Mouse (Mus musculus): ENCODE data around the gene Il34.

The Il34 gene

DNA sequence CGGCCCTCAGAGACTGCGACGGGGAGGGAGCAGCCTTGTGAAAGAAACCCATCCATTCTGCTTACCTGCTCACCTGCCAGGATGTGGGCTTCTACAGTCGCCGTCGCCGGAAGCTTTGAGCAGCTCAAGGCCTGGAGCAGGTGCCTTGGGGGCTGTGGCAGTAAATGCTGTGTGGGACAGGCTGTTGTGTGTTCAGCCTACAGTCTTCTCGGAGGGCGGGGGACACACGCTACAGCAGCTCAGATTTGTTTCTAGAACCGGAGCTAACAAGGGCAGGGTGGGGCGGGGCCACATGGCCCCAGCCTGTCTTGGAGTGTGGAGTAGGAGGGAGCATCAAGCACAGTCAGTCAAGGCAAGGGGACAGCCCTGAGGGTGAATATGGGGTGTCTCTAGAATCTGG lies at the start of gene Il34:
TSS of gene Il34 (minus strand) at position 256 of the 400 bp plus-strand sequence.
- no peak for DNase-seq (ENCODE audit: low spot score)

DNA sequence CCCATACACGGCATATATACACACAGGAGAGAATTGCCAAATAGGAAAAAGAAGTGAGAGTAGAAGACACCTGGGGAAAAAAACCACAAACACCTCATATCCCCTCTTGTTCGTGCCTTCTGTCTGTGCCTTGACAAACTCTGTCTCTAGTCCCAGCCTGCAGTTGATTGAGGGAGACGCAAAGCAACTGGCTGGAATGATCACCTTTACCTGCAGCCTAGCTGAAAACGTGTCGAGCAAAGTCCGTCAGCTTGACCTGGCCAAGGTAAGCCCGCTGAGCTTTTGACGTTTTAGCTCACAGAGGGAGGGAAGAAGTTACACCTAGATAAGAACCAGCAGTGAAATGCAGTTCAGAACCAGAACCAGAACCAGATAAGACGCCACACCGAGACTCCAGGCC lies 45.5 kb upstream of the Il34 start:
- no peak for DNase-seq (ENCODE audit: low spot score)

DNA sequence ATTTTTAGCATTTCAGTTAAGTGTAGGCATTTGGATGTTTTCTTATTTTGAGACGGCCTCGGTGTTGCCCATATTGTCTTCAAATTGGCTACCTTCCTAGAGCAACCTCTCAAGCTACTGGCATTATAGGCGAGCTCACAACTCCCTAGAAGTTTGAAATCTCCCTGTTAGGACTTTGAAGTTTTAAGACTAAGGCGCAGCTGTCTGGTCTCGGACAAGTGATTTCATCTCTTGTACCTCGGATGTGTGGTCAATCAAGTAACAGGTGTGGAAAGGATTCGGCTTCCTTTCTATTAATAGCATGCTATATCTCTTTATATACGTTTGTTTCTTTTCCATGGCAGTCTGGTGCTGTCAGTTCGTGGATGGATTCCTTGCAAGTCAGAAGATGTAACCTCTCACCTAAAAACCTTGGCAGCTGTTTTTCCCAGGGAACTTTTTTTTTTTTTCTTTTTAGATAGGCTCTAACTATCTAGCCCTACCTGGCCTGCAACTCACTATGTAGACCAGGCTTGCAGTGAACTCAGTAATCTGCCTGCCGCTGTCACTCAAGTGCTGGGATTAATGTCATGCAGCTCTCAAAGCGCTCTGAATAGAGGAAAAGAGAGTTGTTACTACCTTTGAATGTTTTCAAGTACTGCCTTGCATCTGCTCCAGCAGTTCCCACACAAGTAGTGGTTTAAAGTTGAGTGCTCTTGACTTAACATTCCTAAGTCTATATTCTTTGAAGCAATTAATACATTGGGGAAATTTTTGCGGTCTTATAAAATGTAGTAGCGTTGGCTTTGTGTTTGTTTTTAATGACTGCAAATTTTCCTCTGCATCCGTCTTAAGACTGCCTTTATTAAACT lies 42.1 kb upstream of the Il34 start:
- no peak for DNase-seq (ENCODE audit: low spot score)

DNA sequence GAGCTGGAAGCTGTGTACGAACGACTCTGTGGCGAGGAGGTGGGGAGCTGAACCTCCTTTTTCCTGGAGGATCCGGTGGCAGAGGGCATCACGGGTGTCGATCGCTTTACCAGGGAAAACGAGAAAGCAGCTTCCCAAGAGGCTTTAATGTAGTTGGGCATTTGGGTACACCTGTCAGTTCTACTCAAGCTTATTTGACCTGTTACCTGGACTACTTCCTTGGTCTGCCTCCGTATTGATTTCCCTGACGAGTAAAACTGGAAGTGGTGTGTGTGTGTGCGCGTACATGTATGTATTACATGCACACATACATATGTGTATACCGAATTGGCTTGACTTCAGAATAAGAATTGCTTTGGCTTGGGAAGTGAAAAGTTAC lies 41.4 kb upstream of the Il34 start:
- DNase-seq (ENCODE audit: low spot score) = no peak

DNA sequence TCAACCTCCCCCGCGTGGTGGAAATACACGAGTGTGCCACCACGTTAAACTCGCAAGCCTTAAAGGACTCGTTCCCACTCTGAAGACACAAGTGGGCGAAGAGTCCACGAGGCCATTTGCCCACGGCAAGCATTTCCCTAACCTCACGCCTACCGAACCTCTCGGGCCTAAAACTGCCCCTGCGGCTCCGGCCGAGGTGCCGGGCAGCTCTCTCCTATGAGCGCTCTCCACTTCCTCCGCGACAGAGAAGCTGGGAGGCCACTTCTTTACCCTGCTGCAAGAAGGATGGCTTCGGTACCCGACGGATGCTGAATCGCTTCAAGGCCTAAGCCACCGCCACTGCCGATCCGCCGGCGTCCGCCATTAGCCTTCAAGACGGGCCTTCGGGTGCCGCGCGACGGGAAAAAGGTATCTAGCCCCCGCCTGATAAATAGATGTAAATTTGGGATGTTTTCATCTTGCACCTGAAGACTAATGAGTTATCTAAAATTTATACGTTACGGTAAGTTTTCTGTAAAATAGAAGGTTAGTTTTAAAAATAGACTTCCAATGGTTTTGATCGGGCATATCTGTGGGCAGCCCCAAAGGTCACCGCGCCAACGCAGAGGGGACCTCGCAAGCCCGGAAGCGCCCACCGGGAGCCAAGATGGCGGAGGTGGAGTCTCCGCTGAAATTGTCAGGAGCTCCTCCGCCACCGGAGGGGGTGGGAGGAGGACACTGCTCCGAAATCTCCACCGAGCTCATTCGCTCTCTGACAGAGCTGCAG lies 40.9 kb upstream of the Il34 start, which contains the start of the genes Cog4 and Sf3b3:
TSS of gene Cog4 (plus strand) at position 196 of the 766 bp plus-strand sequence.
TSS of gene Sf3b3 (minus strand) at position 383 of the 766 bp plus-strand sequence.
- peak; percentile 34 for DNase-seq (ENCODE audit: low spot score)

DNA sequence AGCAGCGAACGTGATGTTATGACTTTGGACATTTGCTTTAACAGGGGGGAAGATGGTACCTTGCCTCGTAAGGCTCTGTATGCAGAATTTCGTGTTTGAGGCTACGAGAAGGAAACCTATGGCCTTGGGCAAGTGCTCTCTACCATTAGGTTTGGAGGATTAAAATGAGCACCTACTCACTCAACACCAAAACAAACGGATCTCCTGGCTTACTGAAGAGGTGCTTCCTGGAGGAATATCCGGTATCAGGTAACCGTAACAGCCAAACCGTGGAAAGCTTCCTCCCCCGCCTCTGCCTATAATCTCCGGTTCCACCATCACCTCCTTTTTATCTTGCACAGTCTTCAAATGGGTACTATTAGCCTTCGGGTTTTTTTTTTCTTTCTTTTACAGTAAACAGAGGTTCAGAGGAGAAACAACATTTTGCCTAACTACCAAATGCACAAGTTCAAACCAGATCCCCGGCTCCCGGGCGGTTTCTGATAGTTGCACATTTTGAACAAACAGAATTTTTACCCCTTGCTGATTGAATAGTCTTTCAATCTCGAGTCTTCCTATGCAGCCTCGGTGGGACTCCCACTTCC lies 40.2 kb upstream of the Il34 start:
- DNase-seq (ENCODE audit: low spot score) = no peak

DNA sequence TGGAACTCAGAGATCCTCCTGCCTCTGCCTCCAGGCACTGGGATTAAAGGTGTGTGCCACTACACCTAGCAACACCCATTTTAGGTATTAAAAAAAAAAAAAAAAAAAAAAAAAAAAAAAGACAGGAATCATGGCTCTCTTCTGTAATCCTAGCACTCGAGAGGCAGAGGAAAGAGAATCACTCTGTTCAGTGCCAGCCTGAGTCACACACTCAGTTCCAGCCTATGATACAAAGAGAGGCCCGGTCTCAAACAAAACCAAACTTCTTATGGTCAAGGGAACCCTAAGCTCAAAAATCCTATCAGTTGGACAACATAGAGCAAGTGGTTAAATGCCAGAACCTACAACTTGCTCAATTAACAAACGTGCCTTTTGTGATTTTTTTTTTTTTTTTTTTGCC lies 39.2 kb upstream of the Il34 start:
- DNase-seq (ENCODE audit: low spot score) = no peak

DNA sequence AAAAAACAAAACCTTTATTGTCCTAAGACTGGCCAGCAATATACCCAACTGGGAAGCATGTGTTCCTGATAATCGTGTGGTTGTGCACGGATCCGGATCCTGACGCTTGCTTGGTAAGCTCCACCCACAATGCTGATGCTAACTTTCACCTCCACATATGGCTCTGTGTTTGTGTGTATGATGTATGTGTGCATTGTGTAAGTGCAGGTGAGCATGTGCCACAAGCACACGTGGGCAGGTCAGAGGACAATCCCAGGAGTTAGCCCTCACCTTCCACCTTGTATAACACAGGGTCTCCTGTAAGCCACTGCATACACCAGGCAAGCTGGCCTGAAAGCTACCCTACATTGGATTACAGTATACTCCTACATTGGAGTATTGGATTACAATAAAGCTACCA lies 37.5 kb upstream of the Il34 start:
- DNase-seq (ENCODE audit: low spot score) = no peak

DNA sequence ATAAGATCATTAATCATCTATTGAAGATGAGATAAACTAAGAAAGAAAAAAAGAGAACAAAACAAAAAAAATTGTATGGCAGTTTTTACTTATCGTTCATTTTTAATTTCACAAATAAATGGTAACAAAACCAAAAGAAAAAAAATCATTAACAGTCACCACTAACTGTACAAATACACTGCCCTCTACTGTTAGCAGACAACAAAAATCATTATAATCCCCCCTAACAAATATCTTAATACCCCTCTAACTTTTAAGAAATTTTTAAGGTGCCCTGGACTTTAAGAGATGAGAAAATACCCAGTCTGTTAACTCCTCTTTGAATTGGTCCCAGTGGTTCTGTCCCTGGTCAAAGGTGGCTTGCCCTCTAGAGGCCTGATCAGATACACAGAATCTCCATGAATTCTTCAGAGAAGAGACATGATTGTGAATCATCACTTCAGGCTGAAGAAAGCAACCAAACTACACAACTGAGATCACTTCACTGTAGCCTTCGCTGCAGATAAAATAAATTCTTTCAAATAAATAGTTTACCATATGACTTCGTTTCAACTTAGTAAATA lies 36.4 kb upstream of the Il34 start:
- DNase-seq (ENCODE audit: low spot score) = no peak

DNA sequence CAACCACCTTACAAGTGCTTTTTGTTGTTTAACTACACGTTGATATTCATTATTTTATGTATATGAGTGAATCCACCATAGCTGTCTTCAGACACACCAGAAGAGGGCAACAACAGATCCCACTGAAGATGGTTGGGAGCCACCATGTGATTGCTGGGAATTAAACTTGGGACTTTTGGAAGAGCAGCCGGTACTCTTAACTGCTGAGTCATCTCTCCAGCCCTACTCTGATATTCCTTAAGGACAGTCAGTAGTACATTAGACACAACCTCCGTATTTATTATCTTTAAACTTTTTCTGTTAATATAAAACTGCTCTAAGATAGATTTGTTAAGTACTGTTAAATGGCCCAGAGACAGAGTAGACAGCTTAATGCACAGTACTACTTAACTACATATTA lies 26.2 kb upstream of the Il34 start:
- DNase-seq (ENCODE audit: low spot score) = no peak

DNA sequence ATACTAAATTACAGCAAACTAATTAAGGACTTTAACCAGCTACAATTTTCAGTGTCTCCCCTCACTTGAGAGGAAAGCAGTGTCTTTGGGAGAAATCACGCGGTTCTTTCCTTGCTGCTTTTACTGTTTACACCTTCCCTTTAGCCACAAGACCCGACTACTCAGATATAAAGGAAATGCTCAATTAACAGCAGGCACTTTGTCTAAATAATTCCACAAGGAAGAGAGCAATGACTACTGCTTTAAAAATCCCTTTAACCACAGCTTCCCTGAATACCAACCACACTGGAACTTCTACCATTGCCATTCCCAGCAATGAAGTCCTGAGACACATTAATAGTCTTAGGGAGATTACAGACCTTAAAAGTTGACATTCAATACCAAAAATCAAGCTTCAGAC lies 22.8 kb upstream of the Il34 start:
- no peak for DNase-seq (ENCODE audit: low spot score)

DNA sequence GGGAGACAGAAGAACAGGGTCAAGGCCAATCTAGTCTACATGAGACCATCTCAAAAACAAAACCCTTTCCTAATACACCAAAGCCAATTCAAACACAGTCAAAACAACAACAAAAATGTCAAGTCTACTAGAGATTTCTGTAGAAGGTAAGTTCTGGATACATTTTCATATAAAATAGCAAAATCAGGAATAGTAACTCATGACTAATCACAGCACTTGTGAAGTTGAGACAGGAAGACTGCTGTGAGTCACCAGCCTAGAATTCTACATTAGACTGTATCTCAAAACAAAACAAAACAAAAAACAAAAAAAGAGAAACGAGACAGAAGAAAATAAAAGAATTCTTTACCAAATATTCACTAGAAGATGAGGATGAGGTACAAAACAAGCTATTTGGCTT lies 19.1 kb upstream of the Il34 start:
- DNase-seq (ENCODE audit: low spot score) = no peak

DNA sequence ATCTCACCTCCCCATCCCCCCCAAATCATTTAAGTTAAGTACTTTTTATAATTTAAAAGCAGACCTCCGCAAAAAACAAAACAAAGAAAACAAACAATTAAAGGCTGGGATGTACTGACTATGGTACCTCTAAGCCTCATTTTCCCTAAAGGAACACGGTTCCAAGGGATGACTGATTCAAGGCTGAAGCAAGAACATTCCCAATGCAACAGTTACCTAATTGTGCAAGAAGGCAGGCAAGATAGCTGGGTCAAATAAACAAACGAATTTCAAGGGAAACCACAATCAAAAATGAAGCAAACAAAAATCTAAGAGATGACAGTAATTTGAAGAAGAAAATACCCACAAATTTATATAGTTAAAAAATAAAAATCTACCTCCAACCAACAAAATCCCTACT lies 16.2 kb upstream of the Il34 start:
- no peak for DNase-seq (ENCODE audit: low spot score)

DNA sequence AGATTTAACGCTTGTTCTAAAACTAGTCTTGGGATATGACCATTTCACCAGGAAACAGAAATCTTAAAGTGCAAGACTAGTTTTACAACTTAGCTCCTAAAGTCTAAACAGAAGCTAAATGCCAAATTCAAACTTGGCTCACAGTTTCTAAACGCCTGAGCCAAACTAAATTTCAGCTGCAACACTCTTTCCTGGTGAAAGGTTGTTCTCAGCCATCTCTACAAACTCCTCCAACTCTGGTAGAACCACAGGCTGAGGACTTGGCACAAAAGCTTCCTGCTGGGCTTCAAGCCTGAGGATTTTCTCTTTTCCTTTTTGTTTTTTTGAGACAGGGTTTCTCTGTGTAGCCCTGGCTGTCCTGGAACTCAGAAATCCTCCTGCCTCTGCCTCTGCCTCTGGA lies 14.5 kb upstream of the Il34 start:
- DNase-seq (ENCODE audit: low spot score) = no peak

DNA sequence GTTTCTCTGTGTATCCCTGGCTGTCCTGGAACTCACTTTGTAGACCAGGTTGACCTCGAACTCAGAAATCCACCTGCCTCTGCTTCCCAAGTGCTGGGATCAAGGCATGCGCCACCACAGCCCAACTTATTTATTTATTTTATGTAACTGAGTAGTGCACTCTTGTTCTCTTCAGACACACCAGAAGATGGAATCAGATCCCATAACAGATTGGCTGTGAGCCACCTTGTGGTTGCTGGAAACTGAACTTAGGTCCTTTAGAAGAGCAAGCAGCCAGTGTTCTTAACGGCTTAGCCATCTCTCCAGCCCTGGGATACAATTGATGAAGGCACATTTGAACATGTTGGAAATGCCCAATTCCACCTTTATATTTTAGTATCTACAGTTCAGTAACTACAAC lies 12.9 kb upstream of the Il34 start:
- DNase-seq (ENCODE audit: low spot score) = no peak

DNA sequence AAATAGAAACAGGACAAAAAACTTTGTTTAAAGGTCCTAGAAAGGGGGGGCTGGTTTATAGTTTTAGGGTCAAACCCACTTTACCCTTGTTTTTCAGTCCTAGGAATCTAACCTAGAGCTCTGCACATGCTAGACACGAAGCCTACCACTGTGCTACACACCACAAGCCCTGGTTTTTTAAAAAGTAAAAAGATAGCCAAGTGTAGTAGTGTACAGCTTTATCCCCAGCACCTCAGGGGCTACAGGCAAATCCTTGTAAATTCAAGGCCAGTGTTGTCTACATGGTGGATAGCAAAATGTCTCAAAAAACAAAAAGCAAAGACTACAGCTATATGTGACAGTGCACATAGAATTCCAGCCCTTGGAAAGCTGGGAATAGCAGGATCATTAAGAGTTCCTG lies 11.3 kb upstream of the Il34 start:
- no peak for DNase-seq (ENCODE audit: low spot score)

DNA sequence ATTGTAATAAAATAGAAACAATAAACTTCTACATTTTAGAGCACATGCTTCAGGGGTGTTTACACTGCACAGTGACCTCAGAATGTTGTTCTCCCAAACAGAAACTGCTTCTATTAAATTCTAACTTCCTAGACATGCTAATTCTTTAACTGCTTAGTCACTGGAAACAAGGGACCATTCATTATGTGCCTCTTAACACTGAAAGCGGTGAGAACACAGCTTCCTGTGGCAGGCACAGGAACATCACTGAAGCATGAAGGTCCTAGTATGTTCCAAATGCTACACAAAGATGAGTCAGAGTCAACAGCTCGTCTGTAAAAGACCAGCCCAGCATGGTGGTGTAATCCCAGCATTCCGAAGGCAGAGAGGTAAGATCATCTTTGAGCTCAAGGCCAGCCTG lies 9.6 kb upstream of the Il34 start:
- DNase-seq (ENCODE audit: low spot score) = no peak

DNA sequence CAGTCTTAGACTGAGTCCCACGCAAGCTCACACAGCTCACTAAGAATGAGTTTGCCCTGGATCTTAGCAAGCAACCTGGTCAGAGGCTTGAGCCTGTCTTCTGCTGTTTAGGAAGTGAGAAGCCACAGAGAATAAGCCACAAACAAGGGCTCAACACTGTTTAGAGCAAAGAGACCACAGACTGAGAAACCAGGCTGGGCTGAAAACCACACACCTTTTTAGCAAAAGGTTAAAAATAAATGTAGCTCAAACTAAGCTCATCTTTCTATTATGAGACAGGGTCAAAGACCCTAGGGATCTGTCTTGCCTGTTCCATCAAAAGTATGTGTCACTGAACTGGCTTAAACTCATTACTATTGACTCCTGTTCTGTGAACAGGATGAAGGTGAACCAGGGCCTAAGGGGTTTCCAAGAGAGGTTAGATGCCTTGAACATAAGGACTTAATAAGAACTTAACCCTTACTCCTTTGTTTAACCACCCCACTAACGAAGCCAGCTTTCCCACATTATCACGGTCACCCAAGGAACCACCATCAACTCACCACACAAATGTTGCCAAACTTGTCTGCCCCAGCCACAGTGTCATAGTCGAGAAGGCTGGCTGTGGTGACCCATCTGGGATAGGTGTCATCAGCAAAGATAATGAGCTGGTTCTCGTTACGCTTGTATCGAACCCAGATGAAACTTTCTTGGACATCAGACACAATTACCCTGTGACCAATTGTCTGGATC lies 7.5 kb upstream of the Il34 start:
- DNase-seq (ENCODE audit: low spot score) = no peak

DNA sequence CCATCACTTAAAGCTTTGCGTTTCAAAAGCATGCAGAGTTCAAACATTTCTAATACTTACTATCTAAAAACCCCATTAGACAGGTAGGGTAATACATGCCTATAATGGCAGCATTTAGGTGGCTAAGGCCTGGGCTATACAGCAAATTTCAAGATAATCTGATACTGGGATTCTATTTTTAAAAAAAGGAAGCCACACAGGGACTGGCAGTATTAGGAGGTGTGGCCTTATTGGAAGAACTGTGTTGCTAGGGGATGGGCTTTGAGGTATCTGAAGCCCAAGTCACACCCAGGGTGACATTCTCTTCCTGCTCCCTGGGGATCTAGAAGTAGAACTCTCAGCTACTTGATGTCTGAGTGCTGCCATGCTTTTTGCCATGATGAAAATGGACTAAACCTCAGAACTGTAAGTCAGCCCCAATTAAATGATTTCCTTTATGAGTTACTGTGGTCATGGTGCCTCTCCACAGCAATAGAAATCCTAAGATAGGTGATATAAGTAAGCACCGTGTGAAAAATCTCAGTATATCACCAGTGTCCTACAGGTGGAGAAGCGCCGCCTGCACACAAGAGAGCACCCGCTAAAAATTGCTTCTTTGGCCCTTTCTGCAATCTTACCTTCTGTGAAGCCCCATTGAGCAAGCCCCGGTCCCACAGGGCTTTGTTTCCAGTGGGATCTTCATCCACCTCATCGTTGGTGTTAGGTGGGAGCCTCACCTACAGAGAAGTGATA lies 6.8 kb upstream of the Il34 start:
- DNase-seq (ENCODE audit: low spot score) = no peak

DNA sequence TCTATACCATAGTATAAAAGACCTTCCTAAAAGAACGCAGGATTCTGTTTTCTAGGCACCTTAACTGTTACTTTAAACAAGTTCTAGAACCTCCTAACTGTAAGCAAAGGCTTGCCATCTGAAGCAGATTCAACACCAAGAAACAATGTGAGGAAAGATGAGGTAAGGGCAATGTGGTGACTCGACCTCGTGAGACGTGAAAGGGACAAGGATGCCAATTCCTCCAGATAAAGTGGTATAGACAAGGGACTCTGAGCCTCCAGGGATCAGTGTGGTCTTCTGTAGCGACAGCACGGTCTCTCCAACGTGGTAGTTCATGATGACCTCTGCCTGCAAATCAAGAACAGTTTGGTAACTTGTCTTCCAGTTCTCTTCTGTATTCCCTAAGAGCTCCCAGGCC lies 6.1 kb upstream of the Il34 start:
- DNase-seq (ENCODE audit: low spot score) = no peak

DNA sequence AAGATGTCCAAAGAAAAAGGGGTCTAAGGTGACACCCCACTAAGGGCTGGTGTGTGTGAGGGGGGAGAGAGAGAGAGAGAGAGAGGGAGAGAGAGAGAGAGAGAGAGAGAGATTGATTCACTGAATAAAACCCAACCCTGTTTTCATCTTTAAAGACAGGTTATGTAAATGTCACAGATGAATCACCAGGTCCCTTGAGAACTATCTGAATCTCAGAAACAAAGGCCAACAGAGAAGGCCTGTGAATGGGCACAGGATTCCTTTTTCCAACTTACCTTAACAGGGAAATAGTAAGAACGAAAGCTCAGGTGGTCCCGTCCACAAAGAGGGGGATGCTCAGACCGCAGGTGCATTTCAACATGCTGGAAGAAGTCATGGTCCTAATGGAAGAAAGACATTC lies 5.4 kb upstream of the Il34 start:
- DNase-seq (ENCODE audit: low spot score) = no peak

Measured in urinary bladder, postnatal 10 days (tissue).